Comparison of ENCODE assay signal across 9 mouse cellular contexts in genomic region chr6:137560358-137560859, GRCm38 (mm10).
A peak's percentile ranks its signal among the peaks of the same experiment; 100 is the strongest.
DNase-seq lines count a peak whose midpoint lies in the region; ATAC-seq lines count a peak whose summit lies in the region.
"Had no signal": no experiment of that assay in that cellular context is flagged by ENCODE, and none has a peak within 500 bp of the region (broad histone marks: within the 10 kb centered on the region; RNA-seq: fewer than 3 reads in every experiment).

No protein-coding gene starts in this region.

- WGBS in heart, embryonic 10.5 days, result 38% methylated on average over 12 of the region's 12 CpGs
- 25% methylated on average over 12 of the region's 12 CpGs for WGBS in kidney, embryonic 16.5 days
- WGBS in neural tube, embryonic 11.5 days, result 42% methylated on average over 12 of the region's 12 CpGs

- H3K27ac ChIP-seq in heart, embryonic 10.5 days, result peak overlapping the region; percentile 36; the same call in 1 of the 2 replicates
- peak overlapping the region; percentile 74 for H3K27ac ChIP-seq in kidney, embryonic 16.5 days (ENCODE audit: low read length)
- H3K27ac ChIP-seq in neural tube, embryonic 11.5 days (ENCODE audit: low read depth, low read length), result no peak overlapping the region

- H3K36me3 ChIP-seq in heart, embryonic 10.5 days, result no peaks in the 10 kb centered on the region
- H3K36me3 ChIP-seq in kidney, embryonic 16.5 days (ENCODE audit: insufficient read depth, low read length), result no peaks in the 10 kb centered on the region
- H3K36me3 ChIP-seq in neural tube, embryonic 11.5 days (ENCODE audit: control insufficient read depth, insufficient read depth, low read length), result no peaks in the 10 kb centered on the region
- H3K36me3 ChIP-seq: stomach, embryonic 15.5 days had no signal

- no peaks in the 10 kb centered on the region for H3K27me3 ChIP-seq in heart, embryonic 10.5 days (ENCODE audit: insufficient read depth, poor library complexity, severe bottlenecking)
- H3K27me3 ChIP-seq in kidney, embryonic 16.5 days (ENCODE audit: insufficient read depth, low read length), result no peaks in the 10 kb centered on the region
- H3K27me3 ChIP-seq in neural tube, embryonic 11.5 days (ENCODE audit: control insufficient read depth, insufficient read depth, low read length), result no peaks in the 10 kb centered on the region
- H3K27me3 ChIP-seq: stomach, embryonic 15.5 days had no signal

- peaks cover 26% of the 10 kb centered on the region; the same call in 1 of the 2 replicates for H3K4me1 ChIP-seq in heart, embryonic 10.5 days
- peaks cover 15% of the 10 kb centered on the region for H3K4me1 ChIP-seq in kidney, embryonic 16.5 days (ENCODE audit: insufficient read depth, low read length)
- H3K4me1 ChIP-seq in neural tube, embryonic 11.5 days (ENCODE audit: control insufficient read depth, insufficient read depth, low read length), result peaks cover 8% of the 10 kb centered on the region
- H3K4me1 ChIP-seq: stomach, embryonic 15.5 days had no signal

- H3K4me2 ChIP-seq in kidney, embryonic 16.5 days (replicated peaks; ENCODE audit: low read depth, low read length), result 0 out of 2 replicates have a peak overlapping the region, but pooled peaks have one; percentile 13
- no peak overlapping the region for H3K4me2 ChIP-seq in neural tube, embryonic 11.5 days (ENCODE audit: low read depth)
- H3K4me2 ChIP-seq: stomach, embryonic 15.5 days had no signal

- 0 out of 2 replicates have a peak overlapping the region, but pooled peaks have one; percentile 17 for H3K9ac ChIP-seq in kidney, embryonic 16.5 days (replicated peaks; ENCODE audit: low read length)
- H3K9ac ChIP-seq in neural tube, embryonic 11.5 days (ENCODE audit: low read length), result no peak overlapping the region
- H3K9ac ChIP-seq: stomach, embryonic 15.5 days had no signal

- no peak overlapping the region for H3K4me3 ChIP-seq in heart, embryonic 10.5 days
- no peak overlapping the region for H3K4me3 ChIP-seq in kidney, embryonic 16.5 days (ENCODE audit: low read length)
- no peak overlapping the region for H3K4me3 ChIP-seq in neural tube, embryonic 11.5 days (ENCODE audit: low read depth, low read length)
- H3K4me3 ChIP-seq: erythroblast, embryonic 14.5 days; stomach, embryonic 15.5 days had no signal

- ATAC-seq in kidney, embryonic 16.5 days (ENCODE audit: low FRiP score, low TSS enrichment), result peak; percentile 76
- ATAC-seq in neural tube, embryonic 11.5 days (ENCODE audit: insufficient read depth, low FRiP score, low TSS enrichment), result peak; percentile 83

- peak; percentile 77 for DNase-seq in R1 (ENCODE audit: low read depth, low spot score)
- DNase-seq in embryo, embryonic 11 days, result peak; percentile 44
- no peak for DNase-seq in heart, embryonic 10.5 days (ENCODE audit: low spot score)
- peak; percentile 38 for DNase-seq in neural tube, embryonic 11.5 days (ENCODE audit: low spot score)
- DNase-seq in cerebellum, adult 9-10 months, result no peak
- no peak for DNase-seq in B cell, adult 2 months

- no peaks in the 10 kb centered on the region for H3K9me3 ChIP-seq in heart, embryonic 10.5 days
- no peaks in the 10 kb centered on the region for H3K9me3 ChIP-seq in kidney, embryonic 16.5 days (ENCODE audit: low read length)
- no peaks in the 10 kb centered on the region for H3K9me3 ChIP-seq in neural tube, embryonic 11.5 days (ENCODE audit: control insufficient read depth, low read length)
- H3K9me3 ChIP-seq: stomach, embryonic 15.5 days had no signal

Comparison
In these comparisons a context has a peak if more than half of its experiments do, and no peak if none do; other contexts are left out.
1. DNase-seq: peak in R1 (single experiment), embryo, embryonic 11 days (single experiment) and neural tube, embryonic 11.5 days (single experiment); none in heart, embryonic 10.5 days (single experiment), cerebellum, adult 9-10 months (single experiment) and B cell, adult 2 months (0 of 2).